Mouse (Mus musculus): ENCODE measurements around the gene Serpina9.

Gene Serpina9

GRCm38 (mm10) chr12:104013620-104014019, at the start of gene Serpina9:
Serpina9 (minus strand) TSS chr12:104013755.
- DNase-seq (ENCODE audit: low spot score) = no peak

- no peak for DNase-seq (ENCODE audit: low spot score)
These were observed 48.3 kb upstream of the Serpina9 start for GRCm38 (mm10) chr12:104061862-104062261.

- DNase-seq (ENCODE audit: low spot score) = no peak
These were observed 46.6 kb upstream of the Serpina9 start for GRCm38 (mm10) chr12:104060126-104060525.

GRCm38 (mm10) chr12:104057531-104057930, 44.0 kb upstream of the Serpina9 start:
- DNase-seq (ENCODE audit: low spot score) = no peak

GRCm38 (mm10) chr12:104057050-104057449, 43.5 kb upstream of the Serpina9 start:
- peak; percentile 63 for DNase-seq (ENCODE audit: low spot score)

GRCm38 (mm10) chr12:104055755-104056154, 42.2 kb upstream of the Serpina9 start:
- no peak for DNase-seq (ENCODE audit: low spot score)

GRCm38 (mm10) chr12:104053995-104054394, 40.4 kb upstream of the Serpina9 start:
- DNase-seq (ENCODE audit: low spot score) = no peak

- no peak for DNase-seq (ENCODE audit: low spot score)
These were observed 32.2 kb upstream of the Serpina9 start for GRCm38 (mm10) chr12:104045713-104046112.

- no peak for DNase-seq (ENCODE audit: low spot score)
These were observed 30.8 kb upstream of the Serpina9 start, which contains the start of gene Serpina12 for GRCm38 (mm10) chr12:104044343-104044742. Serpina12 (minus strand) TSS chr12:104044443.

- no peak for DNase-seq (ENCODE audit: low spot score)
These were observed 29.2 kb upstream of the Serpina9 start for GRCm38 (mm10) chr12:104042753-104043152.

- peak; percentile 46 for DNase-seq (ENCODE audit: low spot score)
These were observed 27.8 kb upstream of the Serpina9 start for GRCm38 (mm10) chr12:104041401-104041800.

GRCm38 (mm10) chr12:104038181-104038580, 24.6 kb upstream of the Serpina9 start:
- DNase-seq (ENCODE audit: low spot score) = no peak

- DNase-seq (ENCODE audit: low spot score) = no peak
These were observed 20.2 kb upstream of the Serpina9 start for GRCm38 (mm10) chr12:104033752-104034151.

- DNase-seq (ENCODE audit: low spot score) = no peak
These were observed 16.4 kb upstream of the Serpina9 start for GRCm38 (mm10) chr12:104029986-104030385.

GRCm38 (mm10) chr12:104015280-104015679, 1.7 kb upstream of the Serpina9 start:
- no peak for DNase-seq (ENCODE audit: low spot score)

GRCm38 (mm10) chr12:104004689-104005088, 8.9 kb downstream of the Serpina9 start:
- no peak for DNase-seq (ENCODE audit: low spot score)

- DNase-seq (ENCODE audit: low spot score) = no peak
These were observed 10.3 kb downstream of the Serpina9 start for GRCm38 (mm10) chr12:104003238-104003612.

- DNase-seq (ENCODE audit: low spot score) = no peak
These were observed 10.9 kb downstream of the Serpina9 start for GRCm38 (mm10) chr12:104002569-104003237.

- DNase-seq (ENCODE audit: low spot score) = no peak
These were observed 13.0 kb downstream of the Serpina9 start for GRCm38 (mm10) chr12:104000594-104000993.

- no peak for DNase-seq (ENCODE audit: low spot score)
These were observed 13.9 kb downstream of the Serpina9 start for GRCm38 (mm10) chr12:103999611-104000010.

GRCm38 (mm10) chr12:103996513-103996912, 17.0 kb downstream of the Serpina9 start:
- DNase-seq (ENCODE audit: low spot score) = no peak

- peak; percentile 75 for DNase-seq (ENCODE audit: low spot score)
These were observed 18.1 kb downstream of the Serpina9 start for GRCm38 (mm10) chr12:103995292-103996072.

GRCm38 (mm10) chr12:103992945-103993344, 20.6 kb downstream of the Serpina9 start:
- DNase-seq (ENCODE audit: low spot score) = no peak

Data from left cerebral cortex, adult 11 months (tissue).